Mouse (Mus musculus) testis, adult 2 months (tissue): ENCODE data around the gene Grap.

Experiments used
- CTCF ChIP-seq: fragments of 200-500 bp; IDR thresholded peaks from 2 replicates; pipeline ENCODE4 v1.5.1; 2012; ENCODE audit warnings: low read depth, mild to moderate bottlenecking, inconsistent platforms, low read length, moderate library complexity; ENCODE audit not compliant: control insufficient read depth, insufficient read depth, insufficient replicate concordance
- POLR2A ChIP-seq: fragments of 200-500 bp; IDR thresholded peaks from 2 replicates; pipeline ENCODE4 v1.6.1; 2012; ENCODE audit warnings: low read depth, mild to moderate bottlenecking, inconsistent platforms, low read length, moderate library complexity; ENCODE audit not compliant: control insufficient read depth

- TF ChIP-seq CTCF: no peak
- TF ChIP-seq POLR2A: no peak
Observed at GRCm38 (mm10) chr11:61620762-61621161, 32.3 kb upstream of the Grap start.
